In the genomic region with DNA sequence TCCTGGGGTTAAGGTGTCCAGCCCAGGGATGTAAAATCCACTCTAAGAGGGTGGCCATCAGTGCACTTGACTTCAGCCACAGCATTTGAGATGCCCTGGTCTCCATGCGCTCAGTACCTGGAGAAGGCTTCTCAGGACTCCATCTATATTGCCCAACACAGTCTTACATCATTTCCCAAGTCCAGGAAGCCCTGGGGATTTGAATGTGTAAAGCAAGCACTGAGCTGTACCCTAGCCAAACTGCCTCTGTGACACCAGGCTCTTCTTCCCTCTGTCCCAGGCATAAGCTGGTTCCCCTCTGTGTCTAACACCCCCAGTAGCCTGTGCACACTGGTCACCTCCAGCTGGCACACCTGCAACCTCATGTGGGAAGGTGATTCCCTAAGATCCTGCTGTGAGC, we compare ENCODE assay signal across 17 mouse cellular contexts.
"Had no signal": no experiment of that assay in that cellular context is flagged by ENCODE, and none has a peak within 500 bp of the region (broad histone marks: within the 10 kb centered on the region; RNA-seq: fewer than 3 reads in every experiment).

No protein-coding gene starts in this region.

- ATAC-seq: lung, postnatal 0 days; midbrain, embryonic 13.5 days; midbrain, embryonic 15.5 days had no signal

- H3K4me1 ChIP-seq: lung, embryonic 15.5 days; midbrain, embryonic 15.5 days; neural tube, embryonic 12.5 days had no signal

- H3K36me3 ChIP-seq: lung, embryonic 15.5 days; midbrain, embryonic 15.5 days; stomach, embryonic 15.5 days had no signal

- H3K27ac ChIP-seq: lung, embryonic 15.5 days; macrophage; midbrain, embryonic 13.5 days; midbrain, embryonic 15.5 days; neural tube, embryonic 12.5 days; stomach, embryonic 15.5 days; stomach, postnatal 0 days had no signal

- H3K4me2 ChIP-seq: lung, embryonic 15.5 days; midbrain, embryonic 11.5 days; midbrain, embryonic 13.5 days; midbrain, embryonic 15.5 days; neural tube, embryonic 12.5 days; stomach, embryonic 15.5 days had no signal

- H3K4me3 ChIP-seq: lung, embryonic 15.5 days; midbrain, embryonic 13.5 days; midbrain, embryonic 15.5 days; neural tube, embryonic 12.5 days; stomach, embryonic 15.5 days had no signal

- H3K27me3 ChIP-seq: lung, embryonic 15.5 days; megakaryocyte, embryonic 14.5 days; midbrain, embryonic 13.5 days; midbrain, embryonic 15.5 days; neural tube, embryonic 12.5 days; stomach, embryonic 15.5 days had no signal

- H3K9me3 ChIP-seq: lung, embryonic 15.5 days; megakaryocyte, embryonic 14.5 days; midbrain, embryonic 13.5 days; midbrain, embryonic 15.5 days; neural tube, embryonic 12.5 days; stomach, embryonic 15.5 days had no signal

- DNase-seq: lung, adult 2 months; lung, postnatal 14 days; lung, postnatal 36 days; right cerebral cortex, postnatal 14 days; thymus, adult 18-20 months; thymus, postnatal 14 days; thymus, postnatal 36 days had no signal

- H3K9ac ChIP-seq: lung, embryonic 15.5 days; midbrain, embryonic 13.5 days; midbrain, embryonic 15.5 days; neural tube, embryonic 12.5 days; stomach, embryonic 15.5 days had no signal
